Mouse (Mus musculus) C2C12 (cell line): ENCODE measurements around the gene Tcf7l1. TPM values are rescaled to one million over a fixed set of nuclear protein-coding genes. Genes with fewer than 3 reads are reported as not detected.
"Not testable (repeated sequence)": the region's sequence is repeated elsewhere in the genome, so short reads cannot be mapped to it uniquely, and the experiment has no call there.

Experiments used
- H3K27me3 ChIP-seq: one replicate; pipeline ENCODE4 v1.6.1; 2011; ENCODE audit not compliant: control insufficient read depth, insufficient read depth, insufficient read length
- H3K36me3 ChIP-seq: one replicate; pipeline ENCODE4 v1.6.1; 2011; ENCODE audit not compliant: control insufficient read depth, insufficient read depth
- H3K4me3 ChIP-seq: one replicate; pipeline ENCODE4 v1.5.1; 2011; ENCODE audit warnings: mild to moderate bottlenecking, control low read depth; ENCODE audit not compliant: poor library complexity, insufficient read depth, severe bottlenecking
- H3K79me2 ChIP-seq: one replicate; pipeline ENCODE4 v1.6.1; 2011; ENCODE audit not compliant: control insufficient read depth, insufficient read depth
- H3K79me3 ChIP-seq: one replicate; pipeline ENCODE4 v1.6.1; 2011; ENCODE audit warnings: low read depth, control low read depth
- H3ac ChIP-seq: one replicate; pipeline ENCODE3; 2011; ENCODE audit warnings: low read depth; ENCODE audit not compliant: control insufficient read depth, insufficient read length
- CEBPB ChIP-seq: IDR thresholded peaks from one replicate; pipeline ENCODE4 v1.6.1; 2011; ENCODE audit warnings: low read depth, mild to moderate bottlenecking, control low read depth, moderate library complexity
- CTCF ChIP-seq: IDR thresholded peaks from one replicate; pipeline ENCODE4 v1.5.1; 2011; ENCODE audit not compliant: control insufficient read depth, insufficient read depth, insufficient read length
- FOSL1 ChIP-seq: IDR thresholded peaks from one replicate; pipeline ENCODE4 v1.8.0; 2011; ENCODE audit warnings: mild to moderate bottlenecking, low read length; ENCODE audit not compliant: poor library complexity, insufficient read depth, severe bottlenecking
- MAX ChIP-seq: IDR thresholded peaks from one replicate; pipeline ENCODE4 v1.6.1; 2011; ENCODE audit warnings: mild to moderate bottlenecking, control low read depth
- MYOD1 ChIP-seq: IDR thresholded peaks from one replicate; pipeline ENCODE4 v1.6.1; 2011; ENCODE audit warnings: low read depth; ENCODE audit not compliant: control insufficient read depth, insufficient read length
- MYOG ChIP-seq: IDR thresholded peaks from one replicate; pipeline ENCODE4 v1.6.1; 2011; ENCODE audit not compliant: control insufficient read depth, insufficient read length; ENCODE audit errors: extremely low read depth
- USF1 ChIP-seq: IDR thresholded peaks from one replicate; pipeline ENCODE4 v1.6.1; 2011; ENCODE audit warnings: low read depth, mild to moderate bottlenecking, control low read depth, moderate library complexity
- long read RNA-seq, 2 experiments: library from polyadenylated mRNA; unstranded; transcript quantifications; one replicate each; pipeline ENCODE4 v2.0.0; 2019 to 2020
- polyA plus RNA-seq: library from polyadenylated mRNA; unstranded; fragments of >200 nt; fragmentation: generic; extraction: Trizol; gene quantifications from one replicate; pipeline ENCODE4 v1.2.1, GENCODE M21; 2012; ENCODE audit warnings: missing spikeins

Gene Tcf7l1
- 18.3 TPM for polyA plus RNA-seq
- long read RNA-seq, experiment 1, partial matches to known transcripts: 2 of 16 reads
- long read RNA-seq, experiment 1, other reads (novel, unspliced or antisense): 12 of 16 reads
- long read RNA-seq, experiment 2, partial matches to known transcripts: 1 of 1 reads
- long read RNA-seq, experiment 2, other reads (novel, unspliced or antisense): 0 of 1 reads

DNA sequence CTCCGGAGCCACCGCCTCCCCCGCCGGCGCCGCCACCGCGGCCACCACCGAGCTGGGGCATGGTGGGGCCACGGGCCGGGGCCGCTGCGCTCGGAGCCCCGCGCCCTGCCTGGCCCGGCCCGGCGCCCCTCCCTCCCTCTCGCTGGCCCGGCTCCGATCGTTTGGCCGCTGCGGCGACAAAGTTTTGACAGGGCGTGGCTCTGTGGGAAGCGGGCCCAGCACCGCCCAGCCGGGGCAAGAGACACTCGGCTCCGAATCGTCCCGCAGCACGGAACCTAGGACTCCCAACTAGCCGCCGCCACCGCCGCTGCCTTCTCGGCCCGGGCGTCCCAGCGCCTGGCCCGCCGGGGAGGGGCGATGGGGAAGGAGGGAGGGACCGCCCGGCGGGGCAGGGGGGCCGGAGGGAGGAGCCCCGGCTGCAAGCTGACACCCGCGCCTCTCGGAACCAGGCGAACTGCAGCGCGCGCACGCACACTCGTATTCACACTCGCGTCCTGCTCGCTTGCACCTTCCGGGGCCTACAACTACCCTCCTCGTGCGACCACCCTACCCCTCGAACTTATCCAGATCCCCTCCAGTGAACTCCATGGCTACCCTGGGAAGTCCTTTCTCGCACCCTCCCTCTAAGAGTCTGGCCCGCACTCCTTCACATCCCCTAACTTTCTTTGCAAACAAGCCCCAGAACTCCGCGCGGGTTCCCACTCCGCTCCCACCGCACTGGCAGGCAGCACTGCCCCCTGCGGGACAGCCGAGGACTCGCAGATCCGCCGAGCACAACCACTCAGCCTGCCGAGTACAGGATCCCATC lies at the start of gene Tcf7l1:
Gene Tcf7l1 (minus strand): TSS at position 363 of the 808 bp plus-strand sequence.
- no peaks in the 10 kb centered on the region for H3K36me3 ChIP-seq
- no peaks in the 10 kb centered on the region for H3K27me3 ChIP-seq
- H3K79me2 ChIP-seq: no peaks in the 10 kb centered on the region
- TF ChIP-seq CTCF (peak; percentile 97), FOSL1 (no peak), MYOD1 (no peak)
- peak within 1 kb of the TSS; percentile 50 for H3K4me3 ChIP-seq
- H3ac ChIP-seq: peak within 1 kb of the TSS; percentile 71
- H3K79me3 ChIP-seq: no peaks in the 10 kb centered on the region

DNA sequence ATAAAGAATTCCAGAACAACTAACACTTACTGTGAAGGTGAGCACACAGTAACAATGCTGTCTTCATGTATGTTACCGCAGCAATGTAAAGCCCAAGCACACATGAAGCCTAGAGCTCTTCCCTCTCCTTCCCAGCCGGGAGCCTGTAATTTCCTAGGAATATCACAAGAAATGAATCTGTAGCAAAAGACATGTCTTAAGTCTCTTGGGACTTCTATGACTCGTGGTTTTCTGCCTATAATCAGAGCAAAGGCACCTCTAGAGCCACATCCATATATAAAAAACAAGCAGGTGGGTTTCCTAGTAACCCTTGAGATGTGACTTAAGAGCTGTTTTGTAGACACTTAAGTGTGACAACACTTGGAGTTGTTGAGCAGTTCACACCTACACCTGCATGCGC lies 48.7 kb upstream of the Tcf7l1 start:
- no peak overlapping the region for H3K4me3 ChIP-seq
- H3K27me3 ChIP-seq: no peaks in the 10 kb centered on the region
- no peaks in the 10 kb centered on the region for H3K79me2 ChIP-seq
- TF ChIP-seq MYOD1 (no peak), MAX (no peak), USF1 (no peak), MYOG (no peak), FOSL1 (no peak), CEBPB (no peak), CTCF (no peak)
- H3ac ChIP-seq: no peak overlapping the region
- H3K36me3 ChIP-seq: peaks cover 37% of the 10 kb centered on the region
- H3K79me3 ChIP-seq: no peaks in the 10 kb centered on the region

DNA sequence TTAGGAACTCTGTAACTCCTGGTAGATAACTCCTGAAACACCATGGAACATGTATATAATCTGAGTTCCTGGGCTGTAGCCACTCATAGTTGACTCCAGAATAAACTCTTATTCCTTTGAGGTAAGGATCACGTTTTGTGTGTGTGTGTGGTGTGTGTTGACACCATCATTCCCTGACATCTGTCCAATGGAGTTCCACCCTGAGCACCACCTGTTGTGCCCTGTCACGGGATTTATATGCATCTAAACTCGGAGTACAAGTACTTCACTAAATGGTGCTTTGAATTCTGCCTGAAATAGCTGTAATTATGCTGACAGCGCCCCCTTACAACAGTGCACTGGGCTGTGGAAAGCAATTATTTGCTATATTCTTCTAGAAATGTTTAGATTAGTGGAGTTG lies 45.5 kb upstream of the Tcf7l1 start:
- Histone ChIP-seq H3K4me3 (no peak overlapping the region), H3K79me3 (no peaks in the 10 kb centered on the region), H3K27me3 (no peaks in the 10 kb centered on the region), H3K79me2 (no peaks in the 10 kb centered on the region), H3ac (no peak overlapping the region), H3K36me3 (peaks cover 6% of the 10 kb centered on the region)
- TF ChIP-seq CEBPB (no peak), MYOD1 (peak; percentile 41)

DNA sequence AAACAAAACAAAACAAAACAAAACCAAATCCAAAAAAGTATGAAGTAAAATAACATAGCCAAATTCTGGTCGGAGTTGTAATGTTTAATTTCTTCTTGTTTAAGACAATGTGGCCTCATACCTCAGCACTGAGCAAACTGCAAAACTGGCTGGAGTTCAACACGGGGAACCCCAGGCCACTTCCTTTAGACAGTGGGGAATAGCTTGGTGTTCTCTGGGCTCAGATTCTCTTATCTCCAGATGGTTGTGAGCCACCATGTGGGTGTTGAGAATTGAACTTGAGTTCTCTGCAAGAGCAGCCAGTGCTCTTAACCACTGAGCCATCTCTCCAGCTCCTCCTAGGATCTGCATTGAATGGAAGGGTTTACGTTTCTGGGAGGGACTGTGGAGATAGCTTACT lies 42.8 kb upstream of the Tcf7l1 start:
- H3K36me3 ChIP-seq: no peaks in the 10 kb centered on the region
- H3K79me2 ChIP-seq: no peaks in the 10 kb centered on the region
- no peak overlapping the region for H3ac ChIP-seq
- TF ChIP-seq MYOG (no peak), FOSL1 (no peak), MAX (no peak), MYOD1 (no peak), CTCF (no peak)
- H3K27me3 ChIP-seq: no peaks in the 10 kb centered on the region
- no peaks in the 10 kb centered on the region for H3K79me3 ChIP-seq
- H3K4me3 ChIP-seq: no peak overlapping the region

DNA sequence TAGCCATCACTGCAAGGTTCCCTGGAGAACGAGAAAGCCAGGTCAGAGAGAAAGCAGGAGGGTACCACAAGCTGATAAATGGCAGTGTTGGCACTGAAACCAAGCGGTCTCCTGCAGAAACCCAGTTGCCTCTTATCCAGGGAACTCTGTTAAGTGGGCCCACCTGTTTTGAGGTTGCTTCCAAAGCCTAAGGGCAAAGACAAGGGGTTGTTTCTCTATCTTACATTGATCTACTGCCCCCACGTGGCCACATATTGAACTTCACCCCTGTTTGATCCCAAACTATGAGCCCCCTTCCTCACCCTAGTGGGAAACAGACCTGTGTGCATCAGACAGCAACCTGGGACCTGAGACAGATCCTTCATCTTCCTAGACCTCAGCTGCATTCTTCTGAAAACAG lies 42.2 kb upstream of the Tcf7l1 start:
- Histone ChIP-seq H3K36me3 (no peaks in the 10 kb centered on the region), H3K27me3 (no peaks in the 10 kb centered on the region), H3ac (no peak overlapping the region), H3K79me3 (no peaks in the 10 kb centered on the region), H3K4me3 (no peak overlapping the region), H3K79me2 (no peaks in the 10 kb centered on the region)
- TF ChIP-seq CEBPB: no peak
- TF ChIP-seq MYOG: no peak
- no peak for TF ChIP-seq MAX

DNA sequence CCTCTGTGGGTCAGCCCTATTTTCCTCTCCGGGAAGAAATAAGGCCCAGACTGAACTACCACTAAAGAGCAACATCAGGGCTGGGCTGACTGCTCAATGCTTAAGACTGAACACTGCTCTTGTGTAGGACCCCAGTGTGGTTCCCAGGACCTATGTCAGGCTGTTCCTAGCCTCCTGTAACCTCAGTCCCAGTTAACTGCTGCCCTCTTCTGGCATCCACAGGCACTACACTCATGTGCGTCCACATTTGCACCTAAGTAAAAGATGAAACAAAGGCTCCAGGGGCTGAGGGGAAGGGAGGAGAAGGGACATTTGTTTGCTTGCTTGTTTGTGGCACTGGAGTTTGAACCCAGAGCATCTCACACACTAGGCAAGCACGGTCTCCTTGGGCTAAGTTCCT lies 39.8 kb upstream of the Tcf7l1 start:
- H3ac ChIP-seq: no peak overlapping the region
- no peak overlapping the region for H3K4me3 ChIP-seq
- TF ChIP-seq FOSL1 (no peak), CTCF (peak; percentile 12)
- H3K79me2 ChIP-seq: no peaks in the 10 kb centered on the region
- H3K79me3 ChIP-seq: no peaks in the 10 kb centered on the region
- no peaks in the 10 kb centered on the region for H3K27me3 ChIP-seq
- H3K36me3 ChIP-seq: no peaks in the 10 kb centered on the region

DNA sequence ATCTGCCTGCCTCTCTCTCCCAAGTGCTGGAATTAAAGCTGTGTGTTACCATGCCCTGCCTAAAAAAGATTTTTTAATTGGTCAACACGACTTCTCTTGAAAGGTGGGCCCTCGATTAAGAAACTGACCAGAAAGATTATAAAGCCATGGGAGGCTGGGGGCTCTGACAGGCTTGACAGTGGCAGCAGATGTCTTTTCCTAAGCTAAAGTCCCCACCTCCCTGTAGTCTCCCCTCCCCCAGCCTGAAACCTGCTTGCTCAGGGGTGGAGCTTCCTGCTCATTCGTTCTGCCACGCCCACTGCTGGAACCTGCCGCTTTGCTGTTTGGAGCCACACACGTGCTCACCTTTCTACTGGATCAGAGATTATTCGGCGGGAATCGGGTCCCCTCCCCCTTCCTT lies 39.0 kb upstream of the Tcf7l1 start:
- H3ac ChIP-seq, H3K79me2 ChIP-seq, H3K79me3 ChIP-seq, H3K27me3 ChIP-seq, H3K4me3 ChIP-seq, H3K36me3 ChIP-seq: not testable (repeated sequence)
